Mouse (Mus musculus): ENCODE measurements at regions not wholly inside any gene's neighbourhood (a gene's known extent, or its start where the extent isn't known, plus 50 kb on each side); places are given as distances from the start of the nearest gene placed in this dataset.

DNA sequence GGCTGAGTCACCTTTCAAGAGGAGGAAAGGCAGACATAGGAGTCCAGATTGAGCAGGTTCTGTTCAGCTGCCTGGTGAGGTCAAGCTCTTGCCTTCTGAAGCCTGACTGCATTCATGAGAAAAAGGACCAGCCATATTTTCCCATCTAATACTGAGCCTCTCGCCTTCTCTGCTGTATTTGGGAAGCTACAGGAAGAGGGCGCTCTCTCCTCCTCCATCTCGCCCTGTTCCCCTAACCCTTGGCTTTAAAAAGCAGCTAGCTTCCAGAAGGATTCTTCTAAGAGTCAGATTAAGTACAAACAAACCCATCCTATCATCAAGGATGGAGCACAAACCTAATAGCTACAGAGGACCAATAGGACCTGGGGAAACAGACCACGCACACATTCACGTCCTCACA is 98.3 kb downstream of the Foxb1 start:
- no peak for DNase-seq (ENCODE audit: low spot score)

DNA sequence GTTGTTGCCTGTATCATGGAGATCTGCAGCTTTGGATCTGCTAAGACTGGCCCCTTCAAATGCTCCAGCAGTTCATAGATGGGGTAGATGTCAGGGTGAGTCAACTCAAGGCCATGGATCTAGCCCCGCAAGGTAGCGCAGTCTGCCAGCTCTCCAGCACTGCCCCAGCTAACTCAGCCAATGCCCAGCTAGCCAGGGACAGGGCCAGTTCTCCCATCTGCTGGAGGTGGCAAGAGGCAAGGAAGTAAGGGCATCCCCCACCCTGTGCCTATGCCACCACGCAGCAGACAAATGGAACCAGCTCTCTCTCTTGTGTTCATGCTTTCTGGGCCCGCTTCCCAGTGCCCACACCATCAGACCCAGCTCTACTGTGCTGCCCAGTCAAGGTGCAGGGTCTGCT is 102.5 kb downstream of the Foxb1 start:
- no peak for DNase-seq (ENCODE audit: low spot score)

DNA sequence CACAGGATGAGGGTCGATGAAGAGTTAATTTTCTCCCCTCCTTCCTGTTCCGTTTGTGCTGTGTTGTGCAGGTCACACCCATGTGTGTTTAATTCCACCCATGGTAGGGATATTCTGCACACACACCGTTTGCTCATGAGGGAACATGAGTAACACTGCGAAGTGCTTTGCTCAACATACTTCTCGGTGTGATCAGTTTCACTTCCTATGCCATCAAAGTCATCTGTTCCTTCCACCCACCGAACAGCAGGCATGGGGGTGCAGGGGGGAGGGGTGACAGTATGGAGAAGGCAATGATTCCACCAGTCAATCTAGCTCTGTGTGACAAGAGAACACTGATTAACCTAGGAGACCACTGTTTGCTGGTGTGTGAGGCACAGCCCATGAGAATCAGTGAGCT is 104.7 kb downstream of the Foxb1 start:
- DNase-seq (ENCODE audit: low spot score): no peak

DNA sequence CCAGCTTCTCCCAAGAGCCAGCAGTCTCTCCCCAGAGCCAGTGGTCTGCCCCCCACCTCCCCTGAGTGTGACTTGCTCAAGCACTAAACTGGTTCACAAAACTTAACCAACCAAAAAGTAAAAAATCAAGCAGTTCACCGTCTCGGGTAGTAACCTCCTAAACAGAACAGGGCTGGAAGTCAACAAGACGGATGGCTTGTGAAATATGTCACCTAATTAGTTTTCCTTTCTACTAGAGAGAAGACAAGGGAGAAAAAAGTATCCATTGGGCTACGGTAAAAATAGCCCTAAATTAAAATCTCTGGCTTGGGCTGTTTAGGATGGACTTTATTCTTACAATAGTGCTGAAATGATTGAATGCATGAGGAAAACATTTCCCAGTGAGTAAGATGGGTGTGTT is 108.6 kb downstream of the Foxb1 start:
- DNase-seq (ENCODE audit: low spot score): no peak

DNA sequence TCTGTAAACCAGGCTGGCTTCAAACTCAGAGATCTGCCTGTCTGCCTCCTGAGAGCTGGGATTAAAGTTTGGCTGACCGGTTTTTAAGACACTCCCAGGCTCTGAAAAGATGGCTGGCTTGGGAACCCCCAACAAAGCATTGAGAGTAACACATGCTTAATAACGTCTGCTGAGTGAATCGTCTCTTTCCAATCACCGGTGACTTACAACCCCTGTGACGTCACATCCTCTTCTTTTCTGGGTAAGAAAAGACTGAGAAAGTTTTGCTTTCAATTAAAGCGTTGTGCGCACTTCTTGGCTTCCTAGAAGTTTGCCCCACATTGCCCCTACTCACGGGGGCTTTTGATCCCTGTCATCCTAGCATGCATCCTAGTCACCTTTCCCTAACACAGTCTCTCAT is 109.1 kb downstream of the Foxb1 start:
- DNase-seq (ENCODE audit: low spot score): no peak

DNA sequence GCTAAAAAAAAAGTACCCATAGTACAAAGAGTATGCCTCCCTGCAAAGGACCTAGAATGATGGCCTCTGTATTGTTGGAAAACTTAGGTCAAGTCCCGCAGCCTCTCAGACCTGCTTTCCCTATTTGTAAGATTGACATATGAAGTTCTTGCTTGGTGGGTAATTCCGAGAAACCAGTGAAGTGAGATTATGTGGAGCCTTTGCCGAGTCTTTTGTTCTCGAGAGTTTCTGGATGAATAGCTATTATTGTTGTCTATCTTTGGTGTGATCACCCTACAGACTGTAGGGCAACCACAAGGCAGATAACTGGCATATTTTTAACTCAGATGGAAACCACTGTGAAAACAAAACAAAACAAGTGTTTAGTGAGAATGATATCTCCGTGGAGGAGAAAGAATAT is 118.1 kb downstream of the Foxb1 start:
- DNase-seq (ENCODE audit: low spot score): no peak

DNA sequence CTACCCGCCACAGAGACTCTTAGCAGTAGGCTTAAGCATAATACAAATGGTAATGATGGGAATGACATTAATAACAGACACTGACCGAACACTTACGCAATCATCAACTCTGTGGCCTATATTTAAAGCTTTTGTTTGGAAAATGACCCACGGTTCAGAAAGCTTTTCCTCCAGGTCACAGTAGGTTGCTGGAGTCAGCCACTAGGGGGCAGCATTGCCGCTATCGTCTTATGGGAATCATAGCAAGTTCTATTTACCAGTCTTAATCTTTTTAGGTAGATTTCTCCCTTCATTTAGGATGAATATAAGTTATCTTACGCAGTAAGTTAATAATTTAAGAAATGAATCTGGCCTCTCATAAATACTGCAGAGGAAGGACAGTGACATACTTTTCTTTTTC is 137.4 kb downstream of the Foxb1 start:
- peak; percentile 79 for DNase-seq (ENCODE audit: low spot score)

DNA sequence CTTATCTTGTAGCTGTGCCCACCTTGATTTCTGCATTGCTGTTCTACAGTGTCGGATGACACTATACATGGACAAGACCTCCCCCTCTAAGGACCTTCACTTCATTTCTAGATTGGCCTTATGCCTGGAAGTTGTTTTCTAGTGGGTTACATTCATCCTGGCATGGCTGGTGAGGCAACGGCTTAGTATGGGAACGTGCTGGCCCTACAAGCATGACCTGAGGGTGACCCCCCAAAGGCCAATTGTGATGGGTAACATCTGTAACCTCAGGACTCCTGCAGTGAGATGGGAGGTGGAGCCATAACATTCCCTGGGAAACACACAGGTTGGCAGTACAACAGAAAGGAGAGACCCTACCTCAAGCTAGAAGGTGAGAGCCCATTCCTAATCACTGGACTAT is 139.7 kb downstream of the Foxb1 start:
- DNase-seq (ENCODE audit: low spot score): no peak

DNA sequence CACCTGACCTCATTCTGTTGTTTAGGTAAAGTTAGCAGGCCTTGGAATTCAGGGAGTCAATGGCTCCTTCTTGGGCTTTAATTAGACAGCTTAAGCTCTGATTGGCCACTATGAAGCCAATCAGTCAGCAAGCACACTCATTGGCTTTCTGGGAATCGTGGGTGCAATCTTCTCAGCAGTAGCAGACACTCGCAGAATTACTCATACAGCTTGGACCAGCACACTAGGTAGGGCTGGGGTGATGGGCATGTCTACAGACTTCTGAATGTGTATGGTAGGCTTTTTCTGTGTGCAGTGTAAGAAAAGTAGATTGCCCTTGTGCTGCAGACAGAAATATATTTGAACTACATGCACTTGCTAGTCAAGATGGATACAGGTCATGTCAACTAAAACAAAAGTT is 143.4 kb downstream of the Foxb1 start:
- DNase-seq (ENCODE audit: low spot score): no peak

DNA sequence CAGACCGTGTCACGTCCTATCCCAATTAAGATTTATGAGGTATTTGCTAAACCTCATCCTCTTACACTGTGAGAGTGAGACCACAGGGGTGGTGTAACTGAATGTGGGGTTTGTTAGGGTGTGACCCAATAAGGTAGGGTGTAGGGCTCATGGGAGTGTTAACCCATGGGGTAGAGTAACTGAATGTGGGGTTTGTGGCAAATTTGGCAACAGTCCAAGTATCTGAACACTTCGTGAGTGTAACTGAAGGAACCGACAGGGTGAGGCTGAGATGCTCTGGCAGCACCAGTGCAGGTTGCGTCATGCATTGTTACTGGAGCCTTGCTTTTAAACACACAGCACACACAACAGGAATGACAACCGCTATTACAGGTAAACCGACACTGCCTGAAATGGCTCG is 144.1 kb downstream of the Anxa2 start:
- DNase-seq (ENCODE audit: low spot score): no peak

DNA sequence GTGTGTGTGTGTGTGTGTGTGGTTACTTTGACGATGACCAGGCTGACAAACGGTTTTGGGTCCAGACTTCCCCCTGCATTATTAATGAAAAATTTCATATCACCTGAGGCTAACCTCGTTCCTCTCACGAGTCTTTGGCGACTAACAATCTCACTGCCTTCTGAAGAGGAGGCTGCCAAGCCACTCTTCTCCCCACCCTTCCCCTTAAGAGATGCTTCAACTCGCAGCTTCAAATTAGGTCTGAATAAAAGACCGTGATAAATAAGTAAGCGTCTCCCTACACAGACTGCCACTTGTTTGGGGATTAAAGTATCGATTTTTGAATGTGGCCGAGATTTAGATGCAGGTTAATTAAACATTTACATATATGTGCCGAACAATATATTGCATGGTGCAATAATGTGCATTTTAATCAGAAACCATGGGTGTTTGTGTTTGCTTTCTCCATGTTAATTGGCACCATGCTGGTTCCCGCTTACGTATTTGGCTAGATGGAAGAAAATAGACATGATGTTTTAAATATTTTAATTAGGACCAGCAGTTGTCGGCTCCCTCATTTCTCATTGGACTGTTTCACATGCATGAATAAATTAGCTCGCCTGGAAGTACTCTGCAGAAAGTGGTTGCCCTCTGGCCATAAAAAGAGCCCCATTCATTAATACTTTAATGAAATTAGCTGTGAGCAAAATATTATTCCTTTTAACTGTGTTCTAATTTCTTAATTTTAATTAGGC is 139.1 kb downstream of the Anxa2 start:
- DNase-seq (ENCODE audit: low spot score): no peak

DNA sequence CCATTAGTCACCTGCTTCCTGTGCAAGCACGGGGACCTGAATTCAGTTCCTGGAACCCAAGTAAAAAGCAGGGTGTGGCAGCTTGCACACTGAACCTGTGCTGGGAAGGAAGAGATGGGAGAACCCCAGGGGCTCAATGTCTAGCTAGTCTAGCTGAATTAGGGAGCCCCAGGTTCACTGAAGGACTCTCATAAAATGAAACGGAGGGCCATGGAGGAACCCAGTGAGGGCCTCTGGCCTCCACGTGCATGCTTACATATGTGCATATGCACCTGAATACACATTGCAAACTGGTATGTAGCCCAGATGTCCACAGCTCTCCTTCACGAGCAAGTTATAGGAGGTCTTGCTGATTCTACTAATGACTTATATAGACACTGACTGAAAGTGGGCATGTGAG is 135.4 kb downstream of the Anxa2 start:
- DNase-seq (ENCODE audit: low spot score): no peak

DNA sequence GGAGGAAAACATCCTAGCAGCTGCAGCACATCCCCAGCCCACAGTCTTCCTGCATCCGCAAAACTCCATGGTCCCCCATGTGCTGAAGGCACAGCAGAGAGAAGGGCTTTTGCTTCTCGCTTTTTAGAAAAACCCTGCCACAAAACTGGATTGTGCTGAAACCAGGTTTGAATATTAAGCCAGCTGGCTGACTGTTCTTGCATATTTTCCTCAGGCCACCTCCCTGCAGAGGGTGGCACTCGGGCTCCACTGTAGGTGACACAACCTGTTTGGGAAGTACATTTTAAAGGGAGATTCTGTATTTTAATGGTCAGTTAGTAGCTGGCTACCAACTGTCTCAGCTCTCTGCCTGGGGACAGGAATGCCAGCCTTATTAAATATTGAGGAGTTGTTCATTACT is 133.7 kb downstream of the Anxa2 start:
- no peak for DNase-seq (ENCODE audit: low spot score)

DNA sequence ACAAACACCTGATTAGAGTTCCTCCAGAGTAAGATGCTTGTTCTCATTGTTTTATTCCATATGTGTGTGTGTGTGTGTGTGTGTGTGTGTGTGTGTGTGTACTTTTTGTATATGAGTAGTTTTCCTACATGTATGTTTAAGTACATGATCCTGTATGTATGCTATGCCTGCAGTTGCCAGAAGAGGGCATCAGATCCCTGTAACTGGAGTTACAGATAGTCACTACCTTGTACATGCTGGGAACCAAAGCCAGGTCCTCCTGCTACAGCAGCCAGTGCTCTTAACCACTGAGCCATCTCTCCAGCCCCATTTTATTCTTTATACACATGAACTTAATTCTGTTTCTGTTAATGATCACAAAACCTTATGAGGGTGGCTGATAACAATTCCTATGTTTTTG is 127.8 kb downstream of the Anxa2 start:
- no peak for DNase-seq (ENCODE audit: low spot score)

DNA sequence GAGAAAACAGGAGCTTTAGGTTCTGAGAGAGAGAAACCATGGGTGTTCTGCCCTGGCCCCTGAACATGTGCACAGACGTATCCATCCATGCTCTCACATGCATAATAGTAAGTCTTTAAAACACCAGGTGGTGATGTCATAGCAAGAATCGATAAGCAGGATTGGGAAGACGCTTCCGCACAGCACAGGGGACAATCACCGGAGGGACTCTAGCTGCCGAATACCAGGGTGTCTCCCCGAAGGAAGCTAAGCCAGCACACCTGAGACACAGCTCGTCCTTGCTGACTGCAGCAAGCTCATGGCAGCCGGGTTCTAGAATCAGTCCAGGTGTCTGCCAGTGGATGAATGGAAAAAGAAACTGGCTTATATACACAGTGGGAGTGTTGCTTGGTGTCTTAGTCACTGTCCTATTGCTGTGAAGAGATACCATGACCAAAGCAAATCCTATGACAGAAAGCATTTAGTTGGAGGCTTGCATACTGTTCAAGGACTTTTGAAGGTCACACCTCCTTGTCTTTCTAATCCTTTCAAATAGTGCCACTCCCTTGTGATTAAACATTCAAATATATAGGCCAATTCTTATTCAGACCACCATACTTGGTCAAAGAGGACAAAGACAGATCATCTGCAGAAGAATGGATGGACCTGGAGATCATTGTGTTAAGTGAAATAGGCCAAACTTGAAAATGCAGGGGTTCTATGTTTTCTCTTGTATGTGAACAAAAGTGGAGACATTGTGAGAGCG is 124.4 kb downstream of the Anxa2 start:
- DNase-seq (ENCODE audit: low spot score): no peak

DNA sequence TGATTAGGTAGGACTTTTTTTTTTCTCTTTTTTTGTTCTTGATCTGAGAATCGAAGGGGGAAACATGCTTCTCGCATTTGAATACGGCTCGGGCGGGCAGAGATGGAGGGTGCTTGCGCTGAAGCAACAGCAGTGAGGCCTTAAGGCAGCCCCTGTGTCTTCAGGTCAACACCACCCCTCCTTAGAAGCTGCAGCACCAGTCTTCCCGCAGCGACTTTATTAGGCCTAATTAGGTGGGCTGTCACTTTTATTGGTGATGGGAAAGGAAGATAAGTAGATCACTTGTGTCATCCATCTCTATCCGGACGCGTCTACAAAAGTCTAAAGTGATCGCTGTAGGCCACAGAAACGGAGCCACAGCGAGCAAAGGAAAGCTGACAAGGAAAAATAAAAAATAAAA is 122.0 kb downstream of the Anxa2 start:
- no peak for DNase-seq (ENCODE audit: low spot score)

DNA sequence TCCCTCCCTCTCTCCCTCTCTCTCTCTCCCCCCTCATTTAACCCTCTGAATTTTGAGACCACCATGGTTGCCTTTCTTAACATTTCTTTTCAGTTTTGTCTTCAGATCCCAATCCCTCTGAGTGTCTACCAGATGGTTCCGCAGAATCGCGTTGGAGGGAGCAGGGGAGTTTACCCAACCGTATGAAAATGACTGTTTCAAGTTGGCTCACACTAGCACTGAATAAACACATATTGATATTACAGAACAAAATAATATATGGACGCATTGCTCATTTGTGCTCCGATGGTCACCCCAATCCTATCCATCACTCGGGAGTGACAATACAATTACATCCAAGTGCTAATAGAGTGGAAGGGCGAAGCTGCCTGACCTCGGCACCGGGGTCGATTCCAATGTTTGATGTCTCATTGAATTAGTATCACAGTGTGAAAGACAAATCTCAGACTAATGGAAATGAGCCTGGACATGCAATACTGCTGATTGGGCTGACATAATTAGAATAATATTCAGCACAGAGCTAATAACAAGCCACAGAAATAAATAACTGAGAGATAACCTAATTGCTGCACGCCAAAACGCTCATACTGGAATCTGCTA is 115.3 kb downstream of the Anxa2 start:
- no peak for DNase-seq (ENCODE audit: low spot score)

DNA sequence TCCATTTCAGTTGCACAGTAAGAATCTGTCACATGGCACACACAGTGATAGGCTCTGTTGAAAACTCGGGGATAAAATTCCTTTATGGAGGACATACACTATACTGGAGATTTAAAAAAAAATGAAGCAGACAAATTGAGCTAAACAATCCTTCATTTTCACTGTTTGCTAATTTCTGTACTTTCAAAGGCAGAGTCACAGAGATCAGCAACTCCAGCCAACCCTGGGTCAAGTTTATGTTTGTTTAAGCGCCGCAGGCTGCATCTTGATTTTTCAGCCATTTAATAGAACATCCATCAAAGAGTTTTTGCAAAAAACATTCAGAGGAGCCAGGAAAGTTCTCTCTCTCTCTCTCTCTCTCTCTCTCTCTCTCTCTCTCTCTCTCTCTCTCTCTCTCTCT is 114.8 kb downstream of the Anxa2 start:
- DNase-seq (ENCODE audit: low spot score): no peak

DNA sequence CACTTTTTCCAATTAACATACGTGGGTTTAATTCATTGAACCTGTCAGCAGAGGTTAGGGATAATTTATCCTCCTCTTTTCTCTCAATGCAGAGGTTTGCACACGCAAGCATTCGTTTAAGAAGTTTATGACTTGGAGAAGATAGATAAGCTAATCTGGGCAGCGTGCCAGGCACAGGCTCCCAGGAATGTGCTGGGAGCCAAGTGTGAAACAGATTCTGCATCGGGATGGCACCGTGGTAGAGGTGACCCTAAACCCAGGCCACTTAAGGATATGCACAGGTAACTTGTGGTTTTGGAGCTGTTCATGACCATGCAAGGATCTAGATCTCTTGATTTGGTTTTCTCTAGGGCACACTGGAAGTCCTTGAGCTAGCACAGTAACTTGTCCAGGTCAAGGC is 113.6 kb downstream of the Anxa2 start:
- DNase-seq (ENCODE audit: low spot score): peak; percentile 3

DNA sequence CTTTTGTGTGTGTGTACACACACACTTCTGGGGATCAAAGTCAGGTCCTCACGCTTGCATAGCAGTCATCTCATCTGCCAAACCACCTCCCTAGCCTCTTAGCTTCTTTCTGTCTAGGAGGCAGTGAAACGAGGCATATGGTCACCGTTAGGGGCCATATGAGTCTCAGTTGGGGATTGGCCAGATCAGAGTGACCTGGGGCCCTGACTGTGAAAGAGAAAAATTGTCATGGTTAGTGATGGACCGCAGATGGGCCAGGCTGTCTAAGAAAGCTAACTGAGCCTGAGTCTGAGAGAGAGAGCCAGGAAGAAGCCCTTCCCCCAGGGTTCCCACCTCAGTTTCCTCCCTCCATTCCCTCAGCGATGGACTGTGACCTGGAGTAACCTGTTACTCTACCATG is 89.8 kb downstream of the Anxa2 start:
- DNase-seq (ENCODE audit: low spot score): no peak

Data from adipocyte (in vitro differentiated cells).